Mouse (Mus musculus) kidney, adult 2 months (tissue): ENCODE results near the gene Tulp4.

Source experiments
- CTCF ChIP-seq: fragments of 200-500 bp; conservative IDR thresholded peaks from 2 replicates; pipeline ENCODE4 v1.5.1; 2011; ENCODE audit warnings: low read depth, mild to moderate bottlenecking, control low read depth, low read length, moderate library complexity, mixed read lengths; ENCODE audit not compliant: insufficient read depth, insufficient read length
- POLR2A ChIP-seq: fragments of 200-500 bp; IDR thresholded peaks from one replicate; pipeline ENCODE4 v1.6.1; 2011; ENCODE audit warnings: low read depth, low read length, control low read depth

- TF ChIP-seq CTCF, result no peak
- TF ChIP-seq POLR2A, result no peak
These were observed 66.2 kb downstream of the Tulp4 start for GRCm38 (mm10) chr17:6172440-6172839.
